Mouse (Mus musculus): ENCODE measurements around the gene Doc2b.

GRCm38 (mm10) chr11:75772562-75772961, 23.3 kb downstream of the Doc2b start:
- TF ChIP-seq GATA1 (IDR thresholded peaks at IDR 0.05; ENCODE audit: low read length) (no peak), TAL1 (IDR thresholded peaks at IDR 0.05; ENCODE audit: low read length) (no peak)
